Mouse (Mus musculus) macrophage (primary cell): ENCODE results near the gene Mroh7. TPM values are rescaled to one million over a fixed set of nuclear protein-coding genes. Genes with fewer than 3 reads are reported as not detected.
"Not testable (repeated sequence)": the region's sequence is repeated elsewhere in the genome, so short reads cannot be mapped to it uniquely, and the experiment has no call there.

Experiments
- H3K27ac ChIP-seq: fragments of 350-480 bp; formaldehyde crosslinking; 2 replicates; pipeline ENCODE4 v1.9.0; 2021
- H3K36me3 ChIP-seq: fragments of 350-480 bp; formaldehyde crosslinking; 2 replicates; pipeline ENCODE4 v1.9.0; 2021; ENCODE audit errors: inconsistent target
- H3K4me3 ChIP-seq: fragments of 350-480 bp; formaldehyde crosslinking; 2 replicates; pipeline ENCODE4 v1.9.0; 2021; ENCODE audit errors: inconsistent target
- H3K79me2 ChIP-seq: fragments of 350-480 bp; formaldehyde crosslinking; 2 replicates; pipeline ENCODE4 v1.9.0; 2021; ENCODE audit errors: inconsistent target
- WGBS: methylation state at CpG from one replicate; pipeline ENCODE4 v1.1.7; 2026; ENCODE audit warnings: inconsistent platforms; ENCODE audit not compliant: missing documents; 5-methylcytosine and 5-hydroxymethylcytosine counted together
- polyA plus RNA-seq: library from polyadenylated mRNA; stranded (reverse); fragments of 250-400 nt; gene quantifications from 3 replicates; pipeline ENCODE4 v1.2.4, GENCODE M21; 2018; ENCODE audit warnings: inconsistent platforms
- total RNA-seq, 78 experiments: library from RNA; depleted of rRNA; stranded (reverse); fragments of 250-400 nt; gene quantifications; 1 replicate in 9 of 78; 2 replicates in 24 of 78; 3 replicates in 43 of 78; 4 replicates in 2 of 78; pipeline ENCODE4 v1.2.4; 2018; ENCODE audit warnings: inconsistent platforms in 56 of 78

Gene Mroh7
- total RNA-seq (2018; cell fraction: chromatin; rRNA removed): under 1 TPM in 2 of 26 experiments, not detected in 24; 0.12 to 0.26 TPM
- not detected for total RNA-seq (2018; cell fraction: cytosol; rRNA removed)
- 1 to 10 TPM in 1 of 26 experiments, not detected in 25; 2.1 TPM for total RNA-seq (2018; cell fraction: nucleus; rRNA removed)
- polyA plus RNA-seq: not detected in 3 replicates

DNA sequence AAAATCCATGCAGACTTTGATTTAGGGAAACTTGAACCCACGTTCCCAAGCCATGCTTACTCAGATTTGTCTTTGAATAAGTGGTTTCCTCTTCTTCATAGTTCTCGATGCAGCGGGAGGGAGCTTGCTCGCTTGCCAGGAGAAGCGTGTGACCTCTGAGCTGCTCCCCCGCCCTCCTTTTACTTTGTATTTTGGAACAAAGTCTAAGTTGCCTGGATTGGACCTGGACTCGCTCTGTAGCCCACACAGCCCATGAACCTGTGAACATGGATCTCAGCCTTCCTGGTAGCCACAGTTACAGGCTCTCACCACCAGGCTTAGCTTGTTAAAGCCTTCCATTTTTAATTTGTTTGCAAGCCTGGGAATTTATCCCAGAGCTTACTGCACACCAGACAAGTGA lies at the start of gene Mroh7:
Mroh7 (minus strand) TSS at position 112 of the 400 bp plus-strand sequence.
- Histone ChIP-seq H3K4me3 (no peak within 1 kb of the TSS), H3K27ac (no peak within 1 kb of the TSS), H3K36me3 (no peaks in the 10 kb centered on the region), H3K79me2 (no peaks in the 10 kb centered on the region)
- WGBS: 69% methylated on average over 7 of the region's 7 CpGs

- H3K4me3 ChIP-seq: no peak overlapping the region
- H3K27ac ChIP-seq: no peak overlapping the region
- 94% methylated on average over 3 of the region's 3 CpGs for WGBS
- H3K79me2 ChIP-seq: no peaks in the 10 kb centered on the region
- no peaks in the 10 kb centered on the region for H3K36me3 ChIP-seq
Observed at GRCm38 (mm10) chr4:106780045-106780444, 49.3 kb upstream of the Mroh7 start.

- Histone ChIP-seq H3K27ac (no peak overlapping the region), H3K79me2 (no peaks in the 10 kb centered on the region), H3K4me3 (no peak overlapping the region), H3K36me3 (no peaks in the 10 kb centered on the region)
- WGBS: 92% methylated on average over 5 of the region's 5 CpGs
Observed at GRCm38 (mm10) chr4:106778116-106778788, 47.5 kb upstream of the Mroh7 start.

GRCm38 (mm10) chr4:106776998-106777397 lies 46.3 kb upstream of the Mroh7 start:
- Histone ChIP-seq H3K27ac (no peak overlapping the region), H3K79me2 (no peaks in the 10 kb centered on the region), H3K4me3 (no peak overlapping the region), H3K36me3 (no peaks in the 10 kb centered on the region)
- 58% methylated on average over 3 of the region's 3 CpGs for WGBS

- H3K79me2 ChIP-seq, H3K4me3 ChIP-seq, H3K36me3 ChIP-seq, H3K27ac ChIP-seq: not testable (repeated sequence)
- 100% methylated on average over 6 of the region's 6 CpGs for WGBS
Observed at GRCm38 (mm10) chr4:106775767-106776166, 45.0 kb upstream of the Mroh7 start.

DNA sequence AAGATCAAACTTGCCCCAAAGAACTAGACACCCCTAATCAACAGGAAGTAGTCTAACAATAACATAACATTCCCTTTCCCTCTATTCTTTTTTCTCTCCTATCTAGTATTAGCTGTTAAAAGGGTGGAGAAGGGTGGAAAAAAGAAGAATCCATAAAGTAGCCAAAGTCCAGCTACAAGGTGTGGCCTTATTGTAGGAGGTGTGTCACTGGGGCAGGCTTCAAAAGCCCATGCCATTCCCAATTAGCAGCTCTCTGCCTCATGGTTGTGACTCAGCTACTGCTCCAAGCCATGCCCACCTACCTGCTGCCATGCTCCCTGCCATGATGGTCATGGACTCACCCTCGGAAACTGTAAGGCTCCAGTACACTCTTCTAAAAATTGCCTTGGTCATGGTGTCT lies 41.8 kb upstream of the Mroh7 start:
- 95% methylated on average over 1 of the region's 1 CpGs for WGBS
- H3K4me3 ChIP-seq: no peak overlapping the region

GRCm38 (mm10) chr4:106769306-106769705 lies 38.6 kb upstream of the Mroh7 start:
- no peak overlapping the region for H3K4me3 ChIP-seq
- WGBS: 88% methylated on average over 2 of the region's 2 CpGs
- H3K27ac ChIP-seq: no peak overlapping the region
- H3K79me2 ChIP-seq: no peaks in the 10 kb centered on the region
- no peaks in the 10 kb centered on the region for H3K36me3 ChIP-seq

More for the DNA sequence above, 41.8 kb upstream of the Mroh7 start:
- H3K27ac ChIP-seq: no peak overlapping the region
- H3K36me3 ChIP-seq: no peaks in the 10 kb centered on the region
- H3K79me2 ChIP-seq: no peaks in the 10 kb centered on the region

DNA sequence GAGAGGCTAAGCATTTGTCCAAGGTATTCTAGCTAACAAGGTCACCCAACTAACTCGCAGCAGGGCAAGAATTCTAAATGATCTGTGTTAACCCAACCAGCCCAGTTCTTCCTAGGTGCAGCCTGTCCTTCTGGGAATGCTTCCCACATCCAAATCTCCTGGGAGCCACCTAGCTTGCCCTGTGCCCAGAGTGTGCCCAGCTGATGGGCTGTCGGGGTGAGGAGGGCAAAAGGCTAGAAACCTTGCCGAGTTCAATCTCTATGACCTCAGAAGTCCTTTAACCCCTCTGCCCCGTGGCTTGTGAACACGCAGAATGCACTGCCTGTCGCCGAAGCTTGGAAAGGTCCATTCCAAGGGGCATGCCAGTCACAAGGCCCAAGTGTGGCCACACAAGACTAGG lies 33.4 kb upstream of the Mroh7 start:
- Histone ChIP-seq H3K27ac (no peak overlapping the region), H3K79me2 (no peaks in the 10 kb centered on the region), H3K36me3 (no peaks in the 10 kb centered on the region), H3K4me3 (no peak overlapping the region)
- 94% methylated on average over 7 of the region's 7 CpGs for WGBS

DNA sequence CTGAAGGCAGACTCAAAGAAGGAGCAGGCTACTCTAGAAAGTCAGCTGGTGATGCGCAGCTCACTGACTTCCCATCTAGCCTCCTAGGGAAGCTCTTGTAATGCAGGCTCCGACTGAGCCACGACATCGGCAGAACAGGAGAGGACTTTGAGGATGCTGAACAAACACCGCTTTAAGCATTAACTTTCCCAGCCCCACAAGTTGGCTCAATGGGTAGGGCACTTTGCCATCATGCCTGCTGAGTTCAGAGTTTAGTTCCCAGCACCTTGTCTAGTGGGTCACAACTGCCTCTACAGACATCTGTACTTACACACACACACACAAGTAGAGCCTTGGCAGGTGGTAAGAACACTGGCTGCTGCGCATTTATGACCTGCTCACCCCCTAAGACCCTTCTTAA lies 21.0 kb upstream of the Mroh7 start:
- WGBS: 92% methylated on average over 6 of the region's 6 CpGs
- no peaks in the 10 kb centered on the region for H3K79me2 ChIP-seq
- H3K36me3 ChIP-seq: no peaks in the 10 kb centered on the region
- no peak overlapping the region for H3K27ac ChIP-seq
- no peak overlapping the region for H3K4me3 ChIP-seq

DNA sequence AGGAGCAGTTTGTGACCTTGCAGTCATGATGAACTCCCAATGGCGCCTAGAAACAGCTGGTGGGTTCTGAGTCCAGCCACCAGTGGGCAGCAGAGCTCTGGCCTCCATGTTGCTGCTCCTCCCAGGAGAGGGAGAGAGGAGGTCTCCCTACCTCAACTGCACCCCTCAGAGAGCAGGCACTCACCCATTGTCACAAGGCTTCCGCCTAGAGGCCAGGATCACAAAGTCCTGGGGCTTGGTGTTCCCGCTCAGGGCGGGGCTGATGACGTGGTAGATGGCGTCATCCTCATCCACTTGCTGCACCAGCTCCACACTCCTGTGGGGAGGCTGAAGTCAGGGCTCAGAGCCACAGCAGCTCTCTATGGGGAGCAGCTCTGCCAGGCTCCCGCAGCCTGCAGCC lies 19.0 kb upstream of the Mroh7 start:
- Histone ChIP-seq H3K27ac (no peak overlapping the region), H3K36me3 (no peaks in the 10 kb centered on the region), H3K79me2 (no peaks in the 10 kb centered on the region), H3K4me3 (no peak overlapping the region)
- WGBS: 96% methylated on average over 7 of the region's 7 CpGs

DNA sequence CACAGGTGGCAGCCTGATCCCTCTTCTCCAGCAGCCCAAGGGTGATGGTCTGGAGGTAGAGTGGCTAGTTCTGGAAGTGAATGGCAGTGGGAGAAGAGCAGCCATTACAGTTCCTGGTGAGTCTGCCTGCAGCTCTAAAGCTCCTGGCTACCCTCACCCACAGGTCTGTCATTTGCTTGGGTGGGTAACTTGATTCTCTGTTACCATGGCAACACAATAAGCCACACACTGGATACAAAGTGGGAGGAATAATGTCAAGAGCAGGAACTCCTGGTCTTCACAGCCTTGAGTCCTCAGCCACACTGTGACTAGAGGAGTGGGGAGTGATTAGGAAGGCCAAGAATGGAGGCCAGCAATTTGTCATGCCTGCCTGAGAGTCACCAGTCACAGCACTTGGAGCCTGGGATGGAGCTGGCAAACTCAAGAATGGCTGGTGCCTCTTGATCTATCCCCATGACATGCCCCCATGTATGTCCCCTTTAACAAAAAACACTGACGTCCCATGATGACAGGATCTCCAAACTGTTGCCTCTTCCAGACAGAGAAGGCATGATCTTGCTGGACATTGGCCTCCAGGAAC lies 16.4 kb upstream of the Mroh7 start:
- Histone ChIP-seq H3K79me2 (no peaks in the 10 kb centered on the region), H3K36me3 (no peaks in the 10 kb centered on the region), H3K4me3 (no peak overlapping the region), H3K27ac (no peak overlapping the region)
- WGBS: 86% methylated on average over 1 of the region's 1 CpGs

GRCm38 (mm10) chr4:106745862-106746261 lies 15.1 kb upstream of the Mroh7 start:
- H3K36me3 ChIP-seq: no peaks in the 10 kb centered on the region
- no peaks in the 10 kb centered on the region for H3K79me2 ChIP-seq
- no peak overlapping the region for H3K27ac ChIP-seq
- WGBS: 95% methylated on average over 7 of the region's 7 CpGs
- no peak overlapping the region for H3K4me3 ChIP-seq

- Histone ChIP-seq H3K27ac (no peak overlapping the region), H3K79me2 (no peaks in the 10 kb centered on the region), H3K4me3 (no peak overlapping the region), H3K36me3 (no peaks in the 10 kb centered on the region)
- 90% methylated on average over 3 of the region's 3 CpGs for WGBS
Observed at GRCm38 (mm10) chr4:106737904-106738303, 7.2 kb upstream of the Mroh7 start.

DNA sequence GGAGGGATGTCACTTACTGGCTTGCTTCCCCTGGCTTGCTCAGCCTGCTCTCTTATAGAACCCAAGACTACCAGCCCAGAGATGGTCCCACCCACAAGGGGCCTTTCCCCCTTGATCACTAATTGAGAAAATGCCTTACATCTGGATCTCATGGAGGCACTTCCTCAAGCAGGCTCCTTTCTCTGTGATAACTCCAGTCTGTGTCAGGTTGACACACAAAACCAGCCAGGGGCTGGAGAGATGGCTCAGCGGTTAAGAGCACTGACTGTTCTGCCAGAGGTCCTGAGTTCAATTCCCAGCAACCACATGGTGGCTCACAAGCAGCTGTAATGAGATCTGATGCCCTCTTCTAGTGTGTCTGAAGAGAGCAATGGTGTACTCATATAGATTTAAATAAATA lies 6.2 kb upstream of the Mroh7 start:
- WGBS: 100% methylated on average over 1 of the region's 1 CpGs
- H3K4me3 ChIP-seq, H3K36me3 ChIP-seq, H3K79me2 ChIP-seq, H3K27ac ChIP-seq: not testable (repeated sequence)

GRCm38 (mm10) chr4:106733636-106734035 lies 2.9 kb upstream of the Mroh7 start, which contains the start of gene Fam151a:
Gene Fam151a, plus strand, starts transcription at chr4:106733889.
- WGBS: 91% methylated on average over 4 of the region's 4 CpGs
- no peaks in the 10 kb centered on the region for H3K79me2 ChIP-seq
- no peak within 1 kb of the TSS for H3K27ac ChIP-seq
- no peak within 1 kb of the TSS for H3K4me3 ChIP-seq
- H3K36me3 ChIP-seq: no peaks in the 10 kb centered on the region
